Mouse (Mus musculus) regulatory T cell (primary cell): Measurements from ENCODE around the gene Mob3c.

Source experiments
- in situ Hi-C: fragments of 300-600 bp; cut with MboI, MseI; formaldehyde crosslinking; loops from one replicate; pipeline ENCODE4 v1.15.1; 2025; ENCODE audit warnings: high pct_unique_total_duplicates

Mob3c gene

GRCm38 (mm10) chr4:115878216-115878678 is 50.4 kb downstream of the Mob3c start:
- in situ Hi-C loops: no loop called here

- in situ Hi-C loops: no loop called here
Observed at GRCm38 (mm10) chr4:115878828-115879227, 50.9 kb downstream of the Mob3c start.

GRCm38 (mm10) chr4:115881183-115881582 is 53.3 kb downstream of the Mob3c start:
- in situ Hi-C loops: no loop called here

- in situ Hi-C loops: no loop called here
Observed at GRCm38 (mm10) chr4:115882195-115882594, 54.3 kb downstream of the Mob3c start.

GRCm38 (mm10) chr4:115884022-115884421 is 56.1 kb downstream of the Mob3c start, which contains the start of gene Kncn:
Kncn (plus strand) TSS chr4:115884400.
- in situ Hi-C loops: no loop called here
